Mouse (Mus musculus) cerebellum, adult 8-10 months (tissue): ENCODE measurements around the gene Anp32b.

Experiments used
- DNase-seq: peaks from one replicate; pipeline ENCODE4 v3.0.0; 2022

Anp32b gene

GRCm38 (mm10) chr4:46505361-46506057 lies 54.8 kb downstream of the Anp32b start:
- DNase-seq: peak; percentile 32

- peak; percentile 83 for DNase-seq
Measured at GRCm38 (mm10) chr4:46506801-46507610, 56.3 kb downstream of the Anp32b start.

- peak; percentile 68 for DNase-seq
Measured at GRCm38 (mm10) chr4:46507736-46508460, 57.2 kb downstream of the Anp32b start.

- no peak for DNase-seq
Measured at GRCm38 (mm10) chr4:46520491-46520890, 69.8 kb downstream of the Anp32b start.

- DNase-seq: no peak
Measured at GRCm38 (mm10) chr4:46521457-46521856, 70.8 kb downstream of the Anp32b start.
